Mouse (Mus musculus) liver, embryonic 14.5 days (tissue): ENCODE results near the gene Slco4a1.

Experiments used
- CTCF ChIP-seq: IDR thresholded peaks from 2 replicates; pipeline ENCODE4 v1.5.1; 2016; ENCODE audit warnings: antibody characterized with exemption, low read depth, control low read depth
- EP300 ChIP-seq: IDR thresholded peaks from 2 replicates; pipeline ENCODE4 v1.6.1; 2016; ENCODE audit warnings: antibody characterized with exemption, low read depth

GRCm38 (mm10) chr2:180488210-180488751 lies 32.2 kb downstream of the Slco4a1 start:
- no peak for TF ChIP-seq CTCF
- no peak for TF ChIP-seq EP300
